Mouse (Mus musculus): Measurements from ENCODE around the gene Gprasp1.
"Not testable (repeated sequence)": the region's sequence is repeated elsewhere in the genome, so short reads cannot be mapped to it uniquely, and the experiment has no call there.

Gprasp1 gene

DNA sequence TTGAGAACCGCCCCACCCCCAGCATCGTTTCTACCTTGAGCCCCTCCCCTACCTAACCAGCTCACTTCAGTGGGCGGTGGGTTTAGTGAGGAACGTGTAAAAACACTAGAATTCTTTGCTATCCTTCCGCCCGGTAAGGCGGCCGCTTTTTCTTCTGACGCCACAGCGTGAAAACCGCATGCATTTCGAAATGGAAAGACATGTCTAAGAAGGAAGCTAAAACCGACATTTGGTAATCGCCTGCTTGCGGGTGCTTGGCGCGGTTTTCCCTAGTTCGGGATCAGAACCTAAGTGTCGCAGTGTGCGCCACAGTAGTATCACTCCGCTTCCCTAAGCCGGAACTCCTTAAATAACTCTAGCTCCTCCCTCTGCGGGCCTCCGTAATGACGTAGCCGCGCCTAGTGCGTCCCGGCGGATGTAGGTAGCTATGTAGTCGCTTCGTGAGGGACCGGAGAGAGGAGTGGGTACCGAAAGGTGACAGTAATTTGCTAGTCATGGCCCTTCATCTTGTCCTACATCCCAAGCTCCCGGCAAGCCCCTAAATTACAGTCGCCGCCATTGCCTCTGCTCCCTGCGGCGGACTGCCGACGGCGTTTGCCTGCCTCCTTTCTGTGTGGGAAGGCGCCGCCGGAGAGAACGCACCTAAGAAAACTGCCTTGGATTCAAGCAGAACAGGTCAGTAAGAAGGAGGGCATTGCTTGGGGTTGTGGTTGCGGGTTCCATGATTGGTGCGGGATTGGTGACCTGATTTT, at the start of gene Gprasp1, which contains the start of gene Armcx5:
Gene Gprasp1, plus strand, starts transcription at position 430 of the 752 bp plus-strand sequence.
Gene Armcx5, plus strand, starts transcription at position 430 of the 752 bp plus-strand sequence.
- peak; percentile 69 to 82 for DNase-seq

DNA sequence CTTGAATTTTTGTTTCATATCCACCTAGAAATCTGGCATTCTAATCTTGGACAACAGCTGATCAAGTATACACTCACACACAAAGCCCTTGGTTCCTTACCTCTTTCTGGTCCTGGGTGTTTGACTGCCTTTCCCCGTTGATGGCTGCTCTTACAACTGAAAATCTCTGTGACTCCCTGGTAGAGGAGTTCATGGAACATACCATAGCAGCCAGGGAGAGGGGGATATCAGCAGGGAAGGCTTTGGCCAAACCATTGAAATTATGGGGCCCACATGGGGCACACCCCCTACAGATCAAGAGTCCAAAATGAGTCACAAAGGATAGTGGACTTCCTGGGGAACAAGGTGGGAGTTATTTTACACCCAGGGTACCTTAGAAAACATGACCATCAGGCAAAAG, 48.9 kb upstream of the Gprasp1 start, which contains the start of gene Tcp11x2:
Gene Tcp11x2, minus strand, starts transcription at position 158 of the 400 bp plus-strand sequence.
- no peak for DNase-seq

DNA sequence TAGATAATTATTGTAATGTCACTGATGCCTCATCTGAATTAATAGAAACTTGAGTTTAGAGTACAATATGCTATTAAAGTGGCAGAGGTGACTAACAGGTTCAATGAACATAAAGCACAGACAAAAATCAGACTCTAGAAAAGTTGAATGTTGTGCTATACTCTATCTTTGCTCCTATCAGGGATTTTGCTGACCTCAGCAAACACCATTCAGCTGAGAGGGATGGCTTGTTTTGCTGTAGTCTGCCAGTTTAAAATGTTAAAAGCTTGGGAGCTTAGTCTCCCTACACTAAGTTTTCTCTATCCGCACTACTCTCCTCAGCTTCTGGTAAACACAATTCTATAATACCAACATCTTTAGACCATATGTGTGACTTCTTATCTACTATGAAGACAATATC, 39.4 kb upstream of the Gprasp1 start:
- no peak for DNase-seq

DNA sequence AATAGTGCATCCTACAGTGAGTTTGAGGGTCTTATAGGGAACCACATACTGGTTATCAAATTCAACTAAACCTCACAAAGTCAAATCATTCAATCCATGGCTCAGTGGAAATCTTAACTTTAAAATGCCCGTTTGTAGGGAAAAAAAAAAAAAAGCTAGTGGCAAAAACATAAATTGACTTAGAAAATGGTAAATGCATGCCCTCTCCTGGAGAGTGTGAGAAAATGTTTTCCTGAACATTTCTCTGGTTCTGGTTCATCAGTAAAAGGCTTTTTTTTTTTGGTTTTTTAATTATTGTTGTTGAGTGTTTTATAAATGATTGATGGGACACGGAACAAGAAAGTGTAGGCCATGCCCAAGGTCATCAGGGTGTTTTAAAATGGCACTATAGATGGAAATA, 38.2 kb upstream of the Gprasp1 start:
- DNase-seq, result no peak

GRCm38 (mm10) chrX:135712845-135713244, 29.7 kb upstream of the Gprasp1 start:
- no peak for DNase-seq

DNA sequence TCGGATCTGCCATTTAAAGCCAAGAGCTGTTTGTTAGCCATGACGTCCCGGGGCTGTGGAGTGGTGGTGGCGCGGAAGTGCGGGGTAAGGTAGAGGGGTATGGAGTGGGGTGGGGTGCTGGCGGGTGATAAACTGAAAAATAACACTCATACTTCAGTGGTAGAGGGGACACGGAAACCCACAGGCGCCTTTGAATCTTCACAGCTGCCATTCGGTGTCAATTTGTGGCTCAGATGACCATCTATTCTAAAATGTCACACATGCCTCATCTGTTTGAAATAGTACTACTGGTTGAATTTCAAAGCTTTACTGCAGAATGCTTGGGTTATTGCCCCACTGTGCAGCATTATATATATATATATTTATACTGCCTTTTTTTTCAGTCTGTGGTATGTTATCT, 17.4 kb upstream of the Gprasp1 start, which contains the start of gene Tmsb15a:
Gene Tmsb15a, minus strand, starts transcription at position 101 of the 400 bp plus-strand sequence.
- DNase-seq, result no peak

DNA sequence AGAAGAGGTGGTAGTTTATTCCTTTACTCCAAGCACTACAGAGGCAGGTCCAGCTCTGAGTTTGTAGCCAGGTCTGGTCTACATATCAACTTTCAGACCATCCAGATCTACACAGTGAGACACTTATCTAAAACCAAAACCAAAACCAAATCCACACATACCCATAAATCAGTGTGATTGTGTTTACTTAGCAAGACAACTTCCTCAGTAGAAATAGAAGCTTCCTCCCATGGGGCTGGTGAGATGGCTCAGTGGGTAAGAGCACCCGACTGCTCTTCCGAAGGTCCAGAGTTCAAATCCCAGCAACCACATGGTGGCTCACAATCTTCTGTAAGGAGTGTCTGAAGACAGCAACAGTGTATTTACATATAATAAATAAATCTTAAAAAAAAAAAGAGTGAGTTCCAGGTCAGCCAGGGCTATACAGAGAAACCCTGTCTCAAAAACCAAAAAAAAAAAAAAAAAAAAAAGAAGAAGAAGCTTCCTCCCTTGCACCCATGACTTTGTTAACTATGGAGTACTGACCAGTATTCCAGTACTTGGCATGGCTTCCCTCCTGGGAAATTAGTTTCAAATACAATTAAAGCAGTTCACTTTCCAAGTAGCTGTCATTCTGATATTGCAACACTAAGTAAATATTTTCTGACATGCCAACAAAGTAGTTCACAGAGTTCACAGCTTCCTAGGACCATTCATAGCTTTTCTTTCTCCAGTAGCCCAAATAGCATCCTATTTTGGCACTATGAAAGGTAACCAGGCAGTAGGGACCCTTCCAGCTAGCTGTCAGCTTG, 3.6 kb upstream of the Gprasp1 start:
- no peak for DNase-seq

- DNase-seq, result no peak
These were observed 473 bp downstream of the Gprasp1 start for GRCm38 (mm10) chrX:135743056-135743355.

DNA sequence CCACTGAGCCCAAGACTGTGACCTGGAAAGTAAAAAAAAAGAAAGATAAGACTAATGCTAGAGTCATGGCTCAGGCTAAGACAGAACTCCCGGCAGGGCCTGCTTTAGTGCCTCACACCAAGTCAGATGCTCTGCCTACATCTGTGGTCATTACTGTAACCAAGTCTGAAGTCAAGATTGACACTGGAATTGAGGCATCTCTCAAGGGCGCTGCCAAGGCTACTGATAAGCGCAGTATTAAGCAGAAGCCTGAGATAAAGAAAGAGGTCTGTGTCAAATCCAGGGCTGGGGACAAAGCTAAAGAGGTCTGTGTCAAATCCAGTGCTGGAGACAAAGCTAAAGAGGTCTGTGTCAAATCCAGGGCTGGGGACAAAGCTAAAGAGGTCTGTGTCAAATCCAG, 2.8 kb downstream of the Gprasp1 start:
- DNase-seq, result not testable (repeated sequence)

DNA sequence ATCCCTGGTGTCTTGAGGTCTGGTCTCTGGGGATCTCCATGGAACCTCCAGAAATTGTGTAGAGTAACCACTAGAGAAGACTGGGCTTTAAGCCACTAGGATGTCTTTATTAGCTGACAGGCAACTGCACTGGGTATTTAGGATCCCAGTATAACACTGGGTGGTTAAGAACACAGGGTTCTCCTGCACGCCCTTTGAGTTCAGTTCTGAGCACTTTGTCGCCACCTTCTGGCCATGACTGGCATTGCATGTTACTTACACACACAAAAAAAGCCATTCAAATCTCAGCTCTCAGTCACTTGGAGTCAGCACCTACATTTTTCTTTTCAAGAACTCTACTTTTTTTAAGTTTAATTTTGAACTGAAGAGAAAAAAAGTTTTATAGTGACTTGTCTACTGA, 10.3 kb downstream of the Gprasp1 start:
- peak; percentile 9 to 28 for DNase-seq

DNA sequence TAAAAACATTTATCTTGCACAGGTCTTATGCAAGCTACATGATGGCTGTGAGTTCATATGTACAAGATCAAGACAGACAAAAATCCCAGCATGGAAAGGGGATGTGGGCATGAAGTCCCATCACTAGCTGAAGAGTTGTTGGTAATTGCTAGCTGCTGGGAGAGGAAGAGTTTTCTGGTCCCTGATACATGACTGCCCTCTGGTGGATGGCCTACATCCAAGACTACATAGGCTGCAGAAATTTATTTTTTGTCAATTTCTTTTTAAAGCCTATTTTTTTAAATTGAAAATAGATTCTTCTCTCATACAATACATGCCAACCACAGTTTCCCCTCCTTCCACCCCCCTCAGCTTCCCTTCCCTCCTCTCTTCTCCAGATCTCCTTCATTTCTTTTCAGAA, 19.2 kb downstream of the Gprasp1 start:
- no peak for DNase-seq

DNA sequence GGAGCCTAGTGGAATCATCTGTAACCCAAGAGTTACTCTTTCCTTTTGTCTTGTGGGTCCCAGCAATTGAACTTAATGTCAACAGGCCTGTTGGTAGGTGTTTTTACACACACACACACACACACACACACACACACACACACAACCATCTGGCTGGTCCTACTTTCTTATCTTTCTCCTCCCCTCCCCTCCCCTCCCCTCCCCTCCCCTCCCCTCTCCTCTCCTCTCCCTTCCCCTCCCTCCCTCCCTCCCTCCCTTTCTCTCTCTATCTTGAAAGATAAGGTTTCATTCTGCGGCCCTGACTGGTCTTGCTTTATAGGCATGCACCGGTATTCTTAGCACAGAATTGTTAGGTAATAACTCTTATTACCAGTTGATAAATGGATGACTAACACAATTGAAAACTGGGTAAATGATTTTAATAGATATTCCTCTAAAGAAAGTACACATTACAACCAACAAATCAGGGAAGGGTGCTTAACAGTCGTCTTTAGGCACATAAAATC, 25.6 kb downstream of the Gprasp1 start:
- no peak for DNase-seq

- no peak for DNase-seq
These were observed 26.0 kb downstream of the Gprasp1 start for GRCm38 (mm10) chrX:135768565-135768964.

DNA sequence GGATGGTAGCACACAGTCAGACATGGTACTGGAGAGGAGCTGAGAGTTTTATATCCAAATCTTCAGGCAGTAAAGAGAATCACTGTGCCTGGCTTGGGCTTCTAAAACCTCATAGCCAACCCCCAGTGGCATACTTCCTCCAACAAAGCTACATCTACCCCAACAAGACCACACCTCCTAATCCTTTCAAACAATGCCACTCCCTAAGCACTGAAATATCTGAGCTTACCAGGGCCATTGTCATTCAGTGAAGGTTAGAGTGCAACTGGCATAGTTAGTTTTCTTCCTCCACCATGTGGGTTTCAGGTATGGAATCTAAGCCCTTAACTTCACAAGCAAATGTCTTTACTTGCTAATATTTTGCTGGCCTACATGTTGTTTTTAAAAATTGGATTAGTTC, 49.0 kb downstream of the Gprasp1 start:
- no peak for DNase-seq

DNA sequence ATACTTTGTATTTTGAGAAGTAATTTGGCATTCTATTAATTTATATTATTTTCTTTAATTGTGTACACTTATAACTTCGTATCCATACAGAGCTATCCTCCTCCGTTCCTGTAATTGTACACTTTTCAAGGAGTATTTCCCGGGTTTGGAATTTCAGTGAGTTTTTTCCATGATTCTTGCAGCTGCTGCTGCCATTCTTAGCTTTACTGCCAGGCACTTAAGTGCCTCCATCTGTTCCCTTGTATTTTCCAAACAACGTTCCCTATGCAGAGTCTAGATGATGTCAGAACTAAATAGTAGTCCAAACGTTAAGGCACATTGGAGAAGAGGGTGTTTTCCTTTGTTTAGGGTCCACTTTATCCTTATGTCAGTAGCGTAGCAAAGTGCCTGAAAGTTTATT, 49.8 kb downstream of the Gprasp1 start:
- DNase-seq, result no peak

DNA sequence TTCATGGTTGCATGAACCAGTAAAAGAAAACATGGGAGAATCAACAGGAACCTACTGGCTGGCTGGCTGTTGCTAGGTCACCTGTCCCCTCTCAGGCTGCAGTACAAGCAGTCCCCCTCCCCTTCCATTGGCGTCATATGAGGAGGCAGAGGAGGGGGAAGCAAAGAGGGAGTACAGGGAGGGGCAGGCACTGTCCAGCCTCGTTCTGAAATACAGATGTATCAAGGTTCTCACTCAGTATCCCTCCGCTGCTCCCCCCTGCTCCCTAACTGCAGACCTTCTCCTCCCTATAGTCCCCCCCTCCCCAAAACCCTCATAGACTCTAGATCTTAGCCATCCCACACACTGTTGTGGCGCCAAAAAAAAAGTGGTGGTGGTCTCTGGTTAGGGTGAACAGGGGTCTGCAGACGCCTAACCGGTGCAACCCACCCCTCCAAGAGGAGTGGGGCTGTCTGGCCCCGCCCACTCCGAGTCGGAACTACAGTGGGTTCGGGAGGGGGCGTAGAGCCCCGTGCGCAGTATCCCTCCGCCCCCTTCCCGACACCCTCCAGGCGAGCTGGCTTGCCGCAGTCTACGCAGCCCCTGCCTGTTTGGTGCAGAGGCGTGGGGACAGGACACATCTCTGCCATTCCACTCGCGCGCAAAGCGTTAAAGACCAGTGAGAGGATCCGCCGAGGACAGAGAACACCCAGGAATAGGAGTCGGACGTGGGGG, 53.2 kb downstream of the Gprasp1 start:
- peak; percentile 49 to 60 for DNase-seq

DNA sequence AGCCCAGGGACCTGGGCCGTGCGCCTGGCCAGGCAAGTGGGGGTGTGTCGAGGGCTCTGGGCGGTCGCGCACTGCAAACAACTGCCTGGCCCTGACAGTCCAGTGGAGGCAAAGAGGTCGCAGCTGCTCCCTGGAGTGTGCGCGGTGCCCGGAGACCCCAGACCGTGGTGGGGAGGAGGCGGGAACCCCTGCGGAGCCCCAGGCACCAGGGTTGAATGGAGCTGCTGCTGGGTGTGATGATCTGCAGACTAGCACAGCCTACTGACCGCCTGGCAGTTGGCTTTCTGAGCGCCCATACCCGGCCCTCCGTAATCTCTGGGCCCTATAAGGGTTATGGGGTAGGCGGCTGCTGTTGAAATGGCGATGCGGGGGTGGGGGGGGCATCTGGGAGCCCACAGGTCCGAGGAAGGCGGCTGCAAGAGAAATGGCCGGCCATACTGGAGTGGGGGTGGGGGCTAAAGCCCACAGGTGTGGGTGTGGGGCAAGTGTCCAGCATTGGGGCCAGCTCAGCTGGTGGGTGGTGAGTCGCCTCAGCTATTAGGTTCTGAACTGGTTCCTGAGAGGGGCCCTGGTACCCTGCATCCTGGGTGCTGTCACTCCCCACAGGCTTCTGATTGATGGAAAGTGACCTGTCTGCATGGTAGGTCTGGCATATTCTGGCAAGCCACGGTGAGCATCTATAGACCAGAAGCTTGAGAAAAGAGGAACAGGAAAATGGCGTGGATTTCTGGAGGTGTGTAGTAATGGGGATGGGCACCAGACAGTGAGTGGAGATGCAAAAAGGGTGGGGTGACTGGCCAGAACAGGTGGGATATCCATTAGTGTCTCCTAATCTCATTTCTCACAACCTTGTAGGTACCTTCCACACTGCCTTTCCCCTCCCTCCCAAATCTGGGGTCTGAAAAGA, 54.0 kb downstream of the Gprasp1 start:
- DNase-seq, result peak; percentile 4 to 8

GRCm38 (mm10) chrX:135797212-135797644, 54.7 kb downstream of the Gprasp1 start, which contains the start of gene Bhlhb9:
TSS of gene Bhlhb9 (plus strand) at chrX:135797594.
- peak; percentile 15 to 45 for DNase-seq

GRCm38 (mm10) chrX:135804149-135804548, 61.6 kb downstream of the Gprasp1 start:
- no peak for DNase-seq

- DNase-seq, result no peak
These were observed 63.2 kb downstream of the Gprasp1 start for GRCm38 (mm10) chrX:135805780-135806179.

- DNase-seq, result not testable (repeated sequence)
These were observed 93.4 kb downstream of the Gprasp1 start for GRCm38 (mm10) chrX:135835896-135836295.

GRCm38 (mm10) chrX:135837896-135838295, 95.4 kb downstream of the Gprasp1 start:
- no peak for DNase-seq

All from thymus, adult 18-20 months (tissue).